In genomic region chr3:14679227-14679893, GRCm38 (mm10) we compare ENCODE assay signal across 8 mouse cellular contexts. TPM values are rescaled to one million over a fixed set of nuclear protein-coding genes. Genes with fewer than 3 reads are reported as not detected.
DNase-seq lines count a peak whose midpoint lies in the region; ATAC-seq and TF ChIP-seq lines count a peak whose summit lies in the region.

No protein-coding gene starts in this region.

- peaks cover 15% of the 10 kb centered on the region for H3K27me3 ChIP-seq in Patski
- H3K27me3 ChIP-seq in forebrain, embryonic 12.5 days: no peaks in the 10 kb centered on the region
- no peaks in the 10 kb centered on the region for H3K27me3 ChIP-seq in liver, embryonic 11.5 days (replicated peaks; ENCODE audit: control insufficient read depth, insufficient read depth, low read length)
- H3K27me3 ChIP-seq in neural tube, embryonic 12.5 days (replicated peaks): no peaks in the 10 kb centered on the region

- H3K9ac ChIP-seq in forebrain, embryonic 12.5 days: no peak overlapping the region
- H3K9ac ChIP-seq in liver, embryonic 11.5 days (ENCODE audit: low read depth, low read length): no peak overlapping the region
- H3K9ac ChIP-seq in neural tube, embryonic 12.5 days: no peak overlapping the region

- peak; percentile 60 for DNase-seq in adrenal gland, postnatal 10 days
- DNase-seq in adrenal gland, adult 18-20 months (ENCODE audit: low spot score in 2 of 2): no peak
- DNase-seq in Patski (ENCODE audit: low read depth, low spot score): peak; percentile 10
- DNase-seq in kidney, adult 8-10 months: peak; percentile 26 to 63
- DNase-seq in liver, embryonic 11.5 days (ENCODE audit: low spot score): no peak
- DNase-seq in thymus, postnatal 0 days (ENCODE audit: low spot score): no peak

- H3K4me2 ChIP-seq in forebrain, embryonic 12.5 days: no peak overlapping the region
- H3K4me2 ChIP-seq in liver, embryonic 11.5 days: no peak overlapping the region
- no peak overlapping the region for H3K4me2 ChIP-seq in neural tube, embryonic 12.5 days (replicated peaks)

- peak; percentile 89 for ATAC-seq in Patski
- ATAC-seq in forebrain, embryonic 12.5 days (ENCODE audit: low FRiP score): 0 out of 2 replicates have a peak, but pooled peaks have one; percentile 53
- ATAC-seq in liver, embryonic 11.5 days (replicated peaks; ENCODE audit: low FRiP score): peak; percentile 49
- ATAC-seq in neural tube, embryonic 12.5 days (ENCODE audit: low FRiP score, low read depth): peak; percentile 56

- peak; percentile 77 for TF ChIP-seq CTCF in Patski (IDR thresholded peaks at IDR 0.05)

- CTCF ChIA-PET in Patski (lab: Charles Lee): interaction anchor here (0.8 to 3.1 kb wide), 10 partner anchors 12 to 585 kb away, joined by 3 to 10 read pairs (median 5); partner anchors contain the start of gene 1810022K09Rik

- 18% methylated on average over 15 of the region's 15 CpGs for WGBS in forebrain, embryonic 12.5 days
- WGBS in liver, embryonic 11.5 days: 18% methylated on average over 15 of the region's 15 CpGs
- 17% methylated on average over 15 of the region's 15 CpGs for WGBS in neural tube, embryonic 12.5 days

- POLR2A ChIA-PET in Patski (lab: Charles Lee): no interaction called here

- H3K4me1 ChIP-seq in forebrain, embryonic 12.5 days: no peaks in the 10 kb centered on the region
- no peaks in the 10 kb centered on the region for H3K4me1 ChIP-seq in liver, embryonic 11.5 days (replicated peaks; ENCODE audit: control insufficient read depth, insufficient read depth, low read length)
- peaks cover 2% of the 10 kb centered on the region; the same call in 1 of the 2 replicates for H3K4me1 ChIP-seq in neural tube, embryonic 12.5 days

- H3K36me3 ChIP-seq in forebrain, embryonic 12.5 days (replicated peaks): no peaks in the 10 kb centered on the region
- no peaks in the 10 kb centered on the region for H3K36me3 ChIP-seq in liver, embryonic 11.5 days (ENCODE audit: control insufficient read depth, insufficient read depth, low read length)
- no peaks in the 10 kb centered on the region for H3K36me3 ChIP-seq in neural tube, embryonic 12.5 days

- H3K9me3 ChIP-seq in forebrain, embryonic 12.5 days: no peaks in the 10 kb centered on the region
- H3K9me3 ChIP-seq in liver, embryonic 11.5 days (ENCODE audit: control insufficient read depth, low read length): no peaks in the 10 kb centered on the region
- no peaks in the 10 kb centered on the region for H3K9me3 ChIP-seq in neural tube, embryonic 12.5 days

- no peak overlapping the region for H3K27ac ChIP-seq in forebrain, embryonic 12.5 days
- no peak overlapping the region for H3K27ac ChIP-seq in liver, embryonic 11.5 days (ENCODE audit: low read depth, low read length)
- no peak overlapping the region for H3K27ac ChIP-seq in neural tube, embryonic 12.5 days

- in situ Hi-C loops in Patski (cut with MboI; ENCODE audit: low pct_unique_long_range_greater_than_20kb): loop anchor here (5.0 to 25.0 kb wide), 3 partner anchors 183 to 1358 kb away; partner anchors contain the start of gene Car3

- H3K4me3 ChIP-seq in forebrain, embryonic 12.5 days (replicated peaks): no peak overlapping the region
- H3K4me3 ChIP-seq in liver, embryonic 11.5 days (ENCODE audit: low read depth, low read length): no peak overlapping the region
- H3K4me3 ChIP-seq in neural tube, embryonic 12.5 days: no peak overlapping the region

RNA-seq across cellular contexts. Expression of gene Car13, which starts 37.8 kb away (rescaled TPM):
- 10 to 100 TPM; 14.0 to 14.9 TPM for total RNA-seq in adrenal gland, postnatal 10 days (2021)
- 10 to 100 TPM; 11.6 to 15.9 TPM for total RNA-seq in adrenal gland, adult 18-20 months (2021)
- polyA plus RNA-seq in Patski (2021): 21.0 TPM
- 1.4 and 2.1 TPM in 2 replicates for polyA plus RNA-seq in forebrain, embryonic 12.5 days (2016; fragmentation: Nextera tagmentation; extraction: Ambion mirVana)
- polyA plus RNA-seq in liver, embryonic 11.5 days (2014; fragmentation: Nextera tagmentation; extraction: Ambion mirVana): 2.5 and 2.6 TPM in 2 replicates
- polyA plus RNA-seq in neural tube, embryonic 12.5 days (2016; fragmentation: Nextera tagmentation; extraction: Ambion mirVana): 2.3 and 2.9 TPM in 2 replicates
- 2.1 and 2.5 TPM in 2 replicates for polyA plus RNA-seq in thymus, postnatal 0 days (2015; fragmentation: Nextera tagmentation; extraction: Ambion mirVana)

Comparison
In these comparisons a context has a peak if more than half of its experiments do, and no peak if none do; other contexts are left out.
1. DNase-seq: peak in adrenal gland, postnatal 10 days (single experiment), Patski (single experiment) and kidney, adult 8-10 months (2 of 2); none in adrenal gland, adult 18-20 months (0 of 2), liver, embryonic 11.5 days (single experiment) and thymus, postnatal 0 days (single experiment).
2. Peak in every context shown above with its lines, with median percentiles within 50 percentile points of each other: ATAC-seq.